Mouse (Mus musculus) MEL (cell line): ENCODE data around the gene Ccdc194.
A peak's percentile ranks its signal among the peaks of the same experiment; 100 is the strongest.

Source experiments
- CHD1 ChIP-seq: IDR thresholded peaks from 2 replicates; pipeline ENCODE4 v1.6.1; 2012; ENCODE audit warnings: low read depth, mild to moderate bottlenecking, inconsistent platforms, low read length, improper control_type of control experiment
- CHD2 ChIP-seq: IDR thresholded peaks from 2 replicates; pipeline ENCODE4 v1.6.1; 2011; ENCODE audit warnings: low read length, improper control_type of control experiment
- CTCF ChIP-seq, 3 experiments: IDR thresholded peaks in 2 of 3; conservative IDR thresholded peaks in 1 of 3; 2 replicates each; pipeline ENCODE4 v1.5.1; 2011 to 2012; ENCODE audit warnings: low read length in 3 of 3, low read depth in 2 of 3, mild to moderate bottlenecking in 2 of 3, improper control_type of control experiment in 1 of 3, inconsistent platforms in 1 of 3, mixed read lengths in 1 of 3, moderate library complexity in 1 of 3; ENCODE audit not compliant: control insufficient read depth in 1 of 3, insufficient read depth in 1 of 3, poor library complexity in 1 of 3, severe bottlenecking in 1 of 3
- HCFC1 ChIP-seq: IDR thresholded peaks from 2 replicates; pipeline ENCODE4 v1.6.1; 2012; ENCODE audit warnings: low read depth, mild to moderate bottlenecking, inconsistent platforms, low read length, improper control_type of control experiment, moderate library complexity
- KAT2A ChIP-seq: conservative IDR thresholded peaks from 2 replicates; pipeline ENCODE4 v1.6.1; 2012; ENCODE audit warnings: low read depth, low read length, improper control_type of control experiment, inconsistent platforms
- MAFK ChIP-seq: IDR thresholded peaks from 2 replicates; pipeline ENCODE4 v1.6.1; 2011; ENCODE audit warnings: low read depth, mild to moderate bottlenecking, low read length, improper control_type of control experiment, borderline replicate concordance
- MYC ChIP-seq: IDR thresholded peaks from 2 replicates; pipeline ENCODE4 v1.6.1; 2011; ENCODE audit warnings: low read depth, mild to moderate bottlenecking, low read length, improper control_type of control experiment, moderate library complexity
- POLR2A ChIP-seq, 2 experiments: IDR thresholded peaks; 2 replicates each; pipeline ENCODE4 v1.6.1; 2011 to 2012; ENCODE audit warnings: low read length in 2 of 2, mild to moderate bottlenecking in 2 of 2, control low read depth in 1 of 2, improper control_type of control experiment in 1 of 2, low read depth in 1 of 2, moderate library complexity in 1 of 2; ENCODE audit not compliant: control insufficient read depth in 1 of 2, insufficient read depth in 1 of 2, poor library complexity in 1 of 2
- SMC3 ChIP-seq: IDR thresholded peaks from 2 replicates; pipeline ENCODE4 v1.6.1; 2011; ENCODE audit warnings: low read depth, low read length, improper control_type of control experiment
- TBP ChIP-seq: IDR thresholded peaks from 2 replicates; pipeline ENCODE4 v1.8.0; 2011; ENCODE audit warnings: low read depth, low read length, improper control_type of control experiment
- USF2 ChIP-seq, 2 experiments: IDR thresholded peaks; 2 replicates each; pipeline ENCODE4 v1.6.1; 2011 to 2012; ENCODE audit warnings: improper control_type of control experiment in 2 of 2, low read length in 2 of 2, borderline replicate concordance in 1 of 2, inconsistent platforms in 1 of 2, low read depth in 1 of 2, mild to moderate bottlenecking in 1 of 2; ENCODE audit not compliant: insufficient read depth in 1 of 2
- ZNF384 ChIP-seq: IDR thresholded peaks from 2 replicates; pipeline ENCODE4 v1.6.1; 2012; ENCODE audit warnings: low read depth, mild to moderate bottlenecking, inconsistent platforms, low read length, improper control_type of control experiment

GRCm38 (mm10) chr8:71472601-71473386 is 52.7 kb downstream of the Ccdc194 start:
- TF ChIP-seq CTCF (IDR thresholded peaks at IDR 0.05 in 2 of 3, conservative IDR thresholded peaks at IDR 0.05 in 1 of 3; ENCODE audit: control insufficient read depth in 1 of 3, insufficient read depth in 1 of 3, low read depth in 2 of 3, low read length in 3 of 3, poor library complexity in 1 of 3, severe bottlenecking in 1 of 3) (peak; percentile 19 to 66 (median 41); a peak in 5 of 6 replicates), MAFK (no peak), KAT2A (no peak), CHD1 (no peak), HCFC1 (no peak), ZNF384 (no peak), USF2 (IDR thresholded peaks at IDR 0.05; ENCODE audit: borderline replicate concordance in 1 of 2, insufficient read depth in 1 of 2, low read depth in 1 of 2, low read length in 2 of 2) (no peak), POLR2A (IDR thresholded peaks at IDR 0.05; ENCODE audit: control insufficient read depth in 1 of 2, insufficient read depth in 1 of 2, low read depth in 1 of 2, low read length in 2 of 2, poor library complexity in 1 of 2) (no peak), TBP (no peak), SMC3 (peak; percentile 21; the same call in 1 of the 2 replicates), MYC (no peak), CHD2 (no peak)
